Mouse (Mus musculus) frontal cortex, adult 2 months (tissue): ENCODE data around the gene Sh3bp5. TPM values are rescaled to one million over a fixed set of nuclear protein-coding genes. Genes with fewer than 3 reads are reported as not detected.
A peak's percentile ranks its signal among the peaks of the same experiment; 100 is the strongest.
"Not testable (repeated sequence)": the region's sequence is repeated elsewhere in the genome, so short reads cannot be mapped to it uniquely, and the experiment has no call there.

Experiments used
- DNase-seq, 2 experiments: peaks; one replicate each; pipeline ENCODE4 v3.0.0; 2022; ENCODE audit warnings: low spot score in 1 of 2; ENCODE audit errors: extremely low spot score in 1 of 2
- polyA plus RNA-seq: library from polyadenylated mRNA; depleted of rRNA; stranded (reverse); fragments of >200 nt; gene quantifications from 2 replicates; pipeline ENCODE4 v1.2.3, GENCODE M21; 2012; rRNA removed

Gene Sh3bp5
- 38.4 and 44.0 TPM in 2 replicates for polyA plus RNA-seq

DNA sequence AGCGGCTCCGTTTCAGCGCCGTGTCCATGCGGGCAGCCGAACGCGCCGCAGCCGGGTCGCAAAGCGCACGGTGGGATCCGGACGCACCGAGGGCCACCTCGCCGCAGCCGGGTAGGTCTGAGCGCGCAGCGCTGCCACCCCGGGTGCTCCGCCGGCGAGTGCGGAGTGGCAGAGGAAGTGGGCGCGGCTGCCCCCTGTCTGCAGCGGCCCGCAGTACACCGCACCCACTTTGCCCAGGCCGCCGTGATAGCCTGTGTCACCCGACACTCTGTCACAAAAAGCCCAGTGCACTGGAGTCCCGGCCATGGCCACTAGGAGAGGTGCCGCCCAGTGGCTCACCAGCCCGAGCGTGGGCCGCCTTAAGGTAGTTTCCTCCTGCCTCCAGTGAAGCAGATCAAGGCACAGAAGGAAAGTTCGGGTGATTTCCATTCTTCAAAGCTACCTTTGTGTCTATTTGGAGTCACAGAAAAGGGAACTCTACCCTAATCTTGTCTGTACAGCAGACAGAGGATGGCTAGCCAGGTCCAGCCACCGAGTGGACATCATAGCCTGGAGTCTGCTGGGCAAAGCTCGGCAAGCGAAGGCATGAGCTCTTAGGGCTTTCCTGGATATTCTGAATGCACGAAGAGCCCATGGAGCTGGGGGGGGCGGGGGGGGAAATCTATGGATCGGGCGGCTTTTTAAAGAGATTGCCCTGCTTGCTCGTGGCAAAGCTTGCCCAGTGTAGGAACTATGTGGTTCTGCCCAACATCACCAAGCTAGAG, at the start of gene Sh3bp5:
Sh3bp5 (minus strand) TSS at position 149 of the 764 bp plus-strand sequence.
- peak; percentile 79 to 95 for DNase-seq

DNA sequence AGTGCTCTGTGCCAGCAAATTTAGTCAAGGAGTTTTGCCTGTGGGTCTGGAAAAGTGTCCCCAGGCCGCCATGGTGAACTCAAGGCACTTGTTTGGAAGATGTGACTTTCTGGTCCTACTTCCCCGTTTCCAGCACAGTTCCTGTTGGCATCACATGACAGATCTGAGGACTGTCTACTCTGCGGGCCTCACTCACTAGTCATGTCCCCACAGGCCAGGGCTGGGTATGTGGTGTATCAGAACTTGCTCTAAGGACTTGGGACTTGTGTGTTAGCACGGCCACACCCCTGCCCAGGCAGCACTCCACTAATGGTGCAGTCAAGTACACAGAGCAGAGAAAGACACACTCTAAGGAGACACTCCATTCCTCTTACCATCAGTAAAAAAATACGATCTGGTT, 46.5 kb upstream of the Sh3bp5 start:
- DNase-seq: no peak

DNA sequence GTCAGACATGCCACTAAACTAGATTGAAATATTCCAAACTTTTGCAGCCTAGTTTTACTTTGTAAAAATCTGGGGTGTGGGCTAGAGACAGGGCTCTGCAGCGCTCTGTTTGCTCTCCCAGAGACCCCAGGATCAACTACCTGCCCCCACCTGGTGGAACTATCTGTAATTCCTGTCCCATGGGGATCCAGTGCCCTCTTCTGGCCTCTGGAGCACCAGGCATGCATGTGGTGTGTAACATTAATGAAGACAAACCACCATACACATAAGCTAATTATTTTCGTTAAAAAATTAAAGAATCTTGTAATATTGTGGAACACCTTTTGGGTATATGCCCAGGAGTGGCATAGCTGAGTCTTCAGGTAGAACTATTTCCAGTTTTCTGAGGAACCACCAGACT, 37.4 kb upstream of the Sh3bp5 start:
- DNase-seq: no peak

DNA sequence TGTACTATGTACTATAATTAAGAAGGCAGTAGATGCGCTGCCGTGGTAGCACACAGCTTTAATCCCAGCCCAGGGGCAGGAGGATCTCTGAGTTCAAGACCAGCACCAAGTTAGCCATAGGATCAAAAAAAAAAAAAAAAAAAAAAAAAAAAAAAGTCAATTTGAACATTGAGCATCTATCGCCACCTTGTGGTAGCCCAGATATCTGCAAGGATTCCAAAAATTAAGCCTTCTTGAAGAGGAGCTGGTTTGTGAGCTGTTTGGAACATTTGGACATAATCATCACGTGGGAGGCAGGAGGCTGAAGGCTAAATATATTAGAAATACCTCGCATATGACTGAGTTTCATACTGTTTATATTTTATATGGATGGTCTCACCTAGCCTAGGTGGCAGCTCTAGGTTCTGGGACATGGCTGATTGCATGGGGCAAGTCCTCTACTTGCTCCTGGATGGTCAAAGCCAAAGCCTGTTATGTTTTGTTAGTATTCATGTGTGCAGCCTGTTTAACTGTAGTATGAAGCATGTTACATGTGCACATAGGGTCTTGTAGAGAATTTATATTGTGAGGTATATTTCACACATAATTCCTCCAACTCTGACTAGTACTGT, 36.7 kb upstream of the Sh3bp5 start:
- DNase-seq: peak; percentile 29 to 86

- no peak for DNase-seq
Measured at GRCm38 (mm10) chr14:31469711-31470110, 33.8 kb upstream of the Sh3bp5 start.

- DNase-seq: no peak
Measured at GRCm38 (mm10) chr14:31464176-31464575, 28.3 kb upstream of the Sh3bp5 start.

GRCm38 (mm10) chr14:31462886-31463285, 27.0 kb upstream of the Sh3bp5 start:
- DNase-seq: no peak

- not testable (repeated sequence) for DNase-seq
Measured at GRCm38 (mm10) chr14:31462226-31462625, 26.3 kb upstream of the Sh3bp5 start.

DNA sequence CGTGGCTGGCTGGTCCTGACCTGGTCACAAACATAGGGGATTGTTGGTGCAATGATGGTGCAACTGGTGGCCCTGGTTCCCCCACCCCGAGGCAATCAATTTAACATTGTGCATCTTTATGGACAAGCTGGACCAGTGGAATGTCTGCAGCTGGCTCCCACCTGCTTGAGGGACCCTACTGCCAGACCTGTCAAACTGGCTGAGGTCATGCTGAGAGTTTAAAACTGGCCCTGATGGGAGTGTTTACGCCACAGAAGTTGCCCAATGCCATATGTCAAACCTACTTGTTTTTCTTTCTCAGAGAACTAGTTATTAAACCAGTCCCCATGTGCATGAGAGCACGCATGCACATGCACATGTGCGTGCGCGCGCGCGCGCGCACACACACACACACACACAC, 22.1 kb upstream of the Sh3bp5 start:
- no peak for DNase-seq

DNA sequence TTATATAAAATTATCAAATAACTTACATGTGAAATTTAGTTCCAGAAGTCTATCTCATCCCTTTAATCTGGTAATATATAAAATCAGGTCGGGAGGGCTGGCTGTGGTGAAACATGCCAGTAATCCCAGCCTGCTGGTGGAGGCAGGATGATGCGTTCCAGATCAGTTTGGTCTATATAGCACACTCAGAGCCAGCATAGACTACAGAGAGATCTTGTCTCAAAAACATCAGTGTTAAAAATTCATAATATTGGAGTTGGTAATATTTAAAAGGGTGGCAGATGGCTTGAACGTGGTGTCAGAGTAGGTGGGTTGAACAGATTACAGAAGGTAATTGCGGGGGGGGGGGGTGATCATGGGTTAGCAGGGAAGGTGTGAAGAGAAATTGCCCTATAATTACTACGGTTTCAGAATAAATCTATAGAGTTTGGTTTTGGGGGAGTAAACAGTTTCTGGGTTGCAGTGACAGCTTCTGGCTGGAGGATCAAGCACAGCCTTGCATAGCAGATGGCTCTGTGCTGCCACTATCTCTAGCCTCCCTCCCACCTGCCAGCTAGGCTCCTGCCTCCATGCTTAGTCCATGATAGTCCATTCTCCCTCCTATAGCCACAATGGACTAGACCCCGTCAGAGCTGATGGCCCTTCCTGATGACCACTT, 20.3 kb upstream of the Sh3bp5 start:
- DNase-seq: no peak

DNA sequence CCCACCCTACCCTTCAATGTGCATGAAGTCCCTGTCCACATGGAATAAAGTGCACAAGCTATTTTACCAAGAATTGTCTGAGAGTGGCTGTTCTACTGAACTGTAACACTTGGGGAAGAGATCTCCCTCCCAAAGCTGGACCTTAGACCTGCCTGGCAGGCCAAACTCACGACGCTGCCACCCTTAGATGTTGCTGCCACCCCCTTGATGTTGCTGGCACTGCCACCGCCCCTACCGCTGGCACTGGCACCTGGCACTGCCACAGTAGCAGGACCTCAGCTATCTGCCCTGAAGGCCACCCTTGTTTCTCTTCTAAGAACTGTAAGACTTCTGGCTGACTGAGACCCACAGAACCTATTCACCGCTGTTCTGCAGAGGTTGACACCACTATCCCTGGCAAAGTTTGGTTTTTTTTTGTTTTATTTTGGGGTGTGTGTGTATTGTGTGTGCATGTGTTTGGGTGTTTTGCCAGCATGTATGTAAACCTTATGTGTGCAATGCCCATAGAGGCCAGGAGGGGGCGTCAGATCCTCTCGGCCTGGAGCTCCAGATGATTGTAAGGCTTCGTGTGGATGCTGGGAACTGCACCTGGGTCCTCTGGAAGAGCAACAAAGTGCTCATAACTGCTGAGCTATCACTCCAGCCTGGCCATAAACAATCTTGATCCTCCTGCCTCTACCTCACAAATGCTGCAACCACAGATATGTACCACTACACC, 19.1 kb upstream of the Sh3bp5 start:
- DNase-seq: no peak

GRCm38 (mm10) chr14:31453946-31454345, 18.1 kb upstream of the Sh3bp5 start:
- DNase-seq: not testable (repeated sequence)

DNA sequence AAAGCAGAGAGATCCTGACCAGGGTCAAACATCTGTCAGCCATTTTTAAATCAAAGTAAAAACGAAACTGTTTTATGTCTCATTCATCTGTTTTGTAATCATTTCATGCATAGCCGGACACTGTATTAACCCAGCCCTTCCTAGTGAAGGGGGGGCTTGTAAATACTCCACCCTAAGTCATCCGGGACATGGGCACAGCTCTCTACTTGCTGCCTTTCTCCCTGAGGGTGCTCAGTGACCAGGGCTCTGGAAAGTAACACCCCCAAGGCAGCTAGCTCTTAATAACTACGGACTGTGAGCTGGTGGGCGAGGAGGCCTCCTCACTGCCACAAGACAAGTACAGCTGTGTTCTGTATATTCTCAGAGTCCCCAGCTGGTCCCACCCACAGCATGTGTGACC, 13.1 kb upstream of the Sh3bp5 start:
- DNase-seq: no peak

DNA sequence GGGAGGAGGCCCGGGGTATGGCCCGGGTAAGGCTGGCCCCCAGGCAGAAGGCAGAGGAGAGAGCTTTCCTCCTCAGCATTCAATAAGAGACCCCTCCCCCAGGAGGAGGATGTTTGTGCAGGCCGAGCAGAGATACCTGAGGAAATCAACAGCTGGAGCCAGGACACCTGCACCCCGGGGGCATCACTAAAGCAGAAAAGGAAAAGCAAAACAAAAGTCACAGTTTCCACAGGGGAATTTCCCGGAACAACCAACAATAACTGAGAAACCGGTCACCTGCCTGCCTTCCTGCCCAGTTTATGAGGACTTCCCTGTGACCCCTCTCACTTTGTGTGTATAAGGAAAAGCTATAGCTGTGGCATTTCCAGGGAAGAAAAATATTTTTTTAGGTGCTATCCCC, 7.7 kb upstream of the Sh3bp5 start:
- DNase-seq: no peak

GRCm38 (mm10) chr14:31440725-31441124, 4.8 kb upstream of the Sh3bp5 start:
- no peak for DNase-seq

DNA sequence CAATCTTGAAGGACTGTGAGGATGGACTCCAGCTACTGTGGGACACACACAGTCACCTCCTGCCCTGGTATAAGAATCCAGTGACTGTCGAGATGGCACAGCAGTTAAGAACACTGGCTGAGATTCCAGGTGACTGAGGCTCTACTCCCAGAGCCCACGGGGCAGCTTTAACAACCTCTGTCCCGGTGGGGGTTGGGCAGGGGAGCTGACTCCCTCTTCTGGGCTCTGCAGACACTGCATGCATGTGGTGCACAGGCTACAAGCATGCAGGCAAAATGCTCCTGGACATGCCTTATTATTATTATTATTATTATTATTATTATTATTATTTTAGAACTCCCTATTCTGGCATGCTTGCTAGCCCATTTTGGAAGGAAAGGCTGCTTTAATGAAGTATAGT, 4.4 kb upstream of the Sh3bp5 start:
- DNase-seq: no peak

- DNase-seq: no peak
Measured at GRCm38 (mm10) chr14:31439279-31439678, 3.4 kb upstream of the Sh3bp5 start.

DNA sequence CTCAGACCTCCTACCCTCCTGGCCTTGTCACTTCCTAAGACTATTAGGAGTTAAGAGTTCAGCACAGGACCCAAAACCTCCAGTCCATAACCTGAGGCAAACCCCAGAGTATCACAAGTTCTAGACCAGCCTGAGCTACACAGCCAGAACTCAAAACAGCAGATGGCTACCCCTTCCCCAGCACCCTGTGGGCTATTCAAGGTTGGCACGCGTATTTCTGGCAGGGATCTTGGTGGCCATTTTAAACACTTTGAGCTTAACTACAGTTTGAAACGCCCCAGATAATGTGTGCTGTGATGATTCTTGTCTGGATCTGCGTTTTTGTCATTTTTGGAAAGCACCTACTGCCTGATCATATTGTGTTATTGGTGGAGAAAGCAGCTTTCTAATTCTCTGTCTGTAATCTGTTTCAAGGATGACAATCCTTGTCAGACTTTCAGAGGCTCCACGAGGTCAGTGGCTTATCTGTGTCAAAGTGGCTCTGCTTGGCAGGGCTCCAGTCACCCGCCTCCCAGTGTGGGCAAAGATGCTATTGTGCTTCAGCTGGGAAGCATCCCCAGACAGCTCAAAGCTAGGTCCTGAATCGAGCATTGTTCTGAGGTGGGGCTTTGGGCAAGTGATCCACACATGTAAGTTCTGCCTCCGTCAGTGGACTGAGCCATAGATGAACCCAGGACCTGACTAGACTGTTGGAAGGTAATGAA, 2.1 kb upstream of the Sh3bp5 start:
- peak in 1 of 2 experiments; percentile 61 for DNase-seq

- DNase-seq: no peak
Measured at GRCm38 (mm10) chr14:31435018-31435915, 611 bp downstream of the Sh3bp5 start.
